Mouse (Mus musculus) G1E (cell line): ENCODE data around the gene Cmtm2a. TPM values are rescaled to one million over a fixed set of nuclear protein-coding genes. Genes with fewer than 3 reads are reported as not detected.

Experiments used
- ATAC-seq: 2 replicates; pipeline ENCODE4 v1.8.0; 2016; ENCODE audit warnings: mild to moderate bottlenecking; ENCODE audit not compliant: insufficient number of reproducible peaks, poor library complexity, low FRiP score, severe bottlenecking; ENCODE audit errors: extremely low read depth
- DNase-seq: peaks from one replicate; pipeline ENCODE4 v3.0.0; 2012; ENCODE audit warnings: low spot score
- H3K27me3 ChIP-seq: 2 replicates; pipeline ENCODE4 v1.6.1; 2012; ENCODE audit warnings: mild to moderate bottlenecking, low read length, inconsistent platforms; ENCODE audit not compliant: insufficient read depth
- H3K36me3 ChIP-seq: replicated peaks from 2 replicates; pipeline ENCODE3; 2012; ENCODE audit warnings: mild to moderate bottlenecking, inconsistent platforms
- H3K4me1 ChIP-seq: 2 replicates; pipeline ENCODE4 v1.6.1; 2012; ENCODE audit warnings: low read depth, low read length, inconsistent platforms, mixed read lengths; ENCODE audit not compliant: insufficient read depth
- H3K4me3 ChIP-seq: 2 replicates; pipeline ENCODE4 v1.5.1; 2012; ENCODE audit warnings: low read depth, mild to moderate bottlenecking, inconsistent platforms, low read length, moderate library complexity, mixed read lengths
- H3K9me3 ChIP-seq: replicated peaks from 2 replicates; pipeline ENCODE4 v1.6.1; 2012; ENCODE audit warnings: inconsistent platforms
- CTCF ChIP-seq: IDR thresholded peaks from 2 replicates; pipeline ENCODE4 v1.5.1; 2012; ENCODE audit warnings: low read depth, low read length, inconsistent platforms, mixed read lengths
- GATA1 ChIP-seq: IDR thresholded peaks from 2 replicates; pipeline ENCODE4 v1.6.1; 2012; ENCODE audit warnings: borderline replicate concordance, low read length, inconsistent platforms, mixed read lengths
- GATA2 ChIP-seq: IDR thresholded peaks from 2 replicates; pipeline ENCODE4 v1.6.1; 2012; ENCODE audit warnings: low read depth, low read length, inconsistent platforms, borderline replicate concordance
- POLR2AphosphoS5 ChIP-seq: IDR thresholded peaks from 2 replicates; pipeline ENCODE4 v1.6.1; 2012; ENCODE audit warnings: low read depth, low read length, inconsistent platforms; ENCODE audit not compliant: insufficient replicate concordance
- TAL1 ChIP-seq: conservative IDR thresholded peaks from 2 replicates; pipeline ENCODE4 v1.6.1; 2012; ENCODE audit warnings: low read depth, low read length, inconsistent platforms, mixed read lengths
- polyA plus RNA-seq: library from polyadenylated mRNA; stranded (reverse); fragments of >175 nt; gene quantifications from 2 replicates; pipeline ENCODE4 v1.2.3, GENCODE M21; 2012
- total RNA-seq, 2 experiments: library from RNA; stranded (forward) in 1 of 2; stranded (reverse) in 1 of 2; fragments of 200-1000 nt in 1 of 2; fragments of >200 nt in 1 of 2; fragmentation: Nextera tagmentation in 1 of 2; gene quantifications; 2 replicates each; pipeline ENCODE4 v1.2.3; 2014 to 2017

Cmtm2a gene
- total and polyA plus RNA-seq, 3 experiments: not detected

- Histone ChIP-seq H3K4me3 (peak within 1 kb of the TSS; percentile 82), H3K4me1 (peaks cover 72% of the 10 kb centered on the region), H3K27me3 (no peaks in the 10 kb centered on the region), H3K36me3 (peaks cover 40% of the 10 kb centered on the region), H3K9me3 (no peaks in the 10 kb centered on the region)
- TF ChIP-seq GATA2 (no peak), CTCF (no peak), GATA1 (no peak), TAL1 (no peak), POLR2AphosphoS5 (no peak)
- ATAC-seq (peak; percentile 51), DNase-seq (peak; percentile 79)
Measured at GRCm38 (mm10) chr8:104250439-104251367, 42.3 kb downstream of the Cmtm2a start, which contains the start of gene Cklf. Gene Cklf (plus strand): TSS chr8:104250861.

DNA sequence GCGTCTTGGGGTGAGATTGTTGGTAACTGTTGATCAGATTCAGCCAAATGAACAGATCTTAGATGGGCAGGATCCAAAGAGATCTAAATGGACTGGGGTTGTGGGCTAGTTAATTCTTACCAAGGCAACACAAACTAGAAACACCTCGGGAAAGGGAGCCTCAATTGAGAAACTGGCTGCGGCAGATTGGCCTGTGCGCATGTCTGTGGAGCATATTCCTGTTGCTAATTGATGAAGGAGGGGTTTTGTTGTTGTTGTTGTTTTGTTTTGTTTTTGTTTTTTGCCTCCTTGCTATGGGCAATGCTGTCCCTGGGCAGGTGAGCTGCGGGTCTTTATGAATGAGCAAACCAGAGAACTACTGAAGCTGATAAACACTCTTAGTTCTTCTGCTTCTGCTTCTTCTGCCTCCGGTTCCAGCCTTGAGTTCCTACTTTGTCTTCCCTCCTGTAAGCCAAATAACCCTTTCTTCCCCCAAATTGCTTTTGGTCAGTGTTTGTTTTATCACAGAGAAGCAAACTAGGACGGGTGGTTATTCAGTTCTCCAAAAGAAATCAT, 43.5 kb downstream of the Cmtm2a start:
- no peak for DNase-seq
- Histone ChIP-seq H3K36me3 (peaks cover 42% of the 10 kb centered on the region), H3K4me1 (peaks cover 69% of the 10 kb centered on the region), H3K27me3 (no peaks in the 10 kb centered on the region), H3K9me3 (no peaks in the 10 kb centered on the region), H3K4me3 (no peak overlapping the region)
- ATAC-seq: no peak
- TF ChIP-seq TAL1: no peak
- TF ChIP-seq GATA2: no peak
- no peak for TF ChIP-seq GATA1
- TF ChIP-seq POLR2AphosphoS5: no peak
- TF ChIP-seq CTCF: no peak

DNA sequence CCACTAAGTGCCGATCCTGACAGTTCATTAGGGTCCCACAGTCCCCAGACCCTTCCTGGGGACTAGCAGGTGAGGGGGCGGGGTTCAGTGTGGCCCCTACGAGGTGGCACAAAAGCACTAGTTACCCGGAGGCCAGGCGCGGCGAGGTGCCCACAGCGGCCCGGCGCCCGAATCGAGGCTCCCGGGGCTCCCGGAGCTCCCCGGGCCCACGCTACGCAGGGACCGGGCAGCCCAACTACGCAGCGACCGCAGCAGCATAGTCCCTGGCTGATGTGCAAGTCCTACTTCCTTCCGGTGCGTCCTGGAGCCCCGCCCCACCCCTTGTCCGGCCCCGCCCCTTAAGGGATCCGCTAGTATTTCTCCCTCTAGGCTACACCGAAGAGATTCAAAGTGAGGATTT, 44.7 kb downstream of the Cmtm2a start, which contains the start of gene Tk2:
Gene Tk2, minus strand, starts transcription at position 283 of the 400 bp plus-strand sequence.
- DNase-seq: peak; percentile 81
- ATAC-seq: peak; percentile 67
- Histone ChIP-seq H3K4me1 (peaks cover 78% of the 10 kb centered on the region), H3K9me3 (no peaks in the 10 kb centered on the region), H3K36me3 (peaks cover 46% of the 10 kb centered on the region), H3K4me3 (peak within 1 kb of the TSS; percentile 85), H3K27me3 (no peaks in the 10 kb centered on the region)
- no peak for TF ChIP-seq GATA1
- no peak for TF ChIP-seq GATA2
- TF ChIP-seq TAL1: no peak
- no peak for TF ChIP-seq CTCF
- TF ChIP-seq POLR2AphosphoS5: no peak

DNA sequence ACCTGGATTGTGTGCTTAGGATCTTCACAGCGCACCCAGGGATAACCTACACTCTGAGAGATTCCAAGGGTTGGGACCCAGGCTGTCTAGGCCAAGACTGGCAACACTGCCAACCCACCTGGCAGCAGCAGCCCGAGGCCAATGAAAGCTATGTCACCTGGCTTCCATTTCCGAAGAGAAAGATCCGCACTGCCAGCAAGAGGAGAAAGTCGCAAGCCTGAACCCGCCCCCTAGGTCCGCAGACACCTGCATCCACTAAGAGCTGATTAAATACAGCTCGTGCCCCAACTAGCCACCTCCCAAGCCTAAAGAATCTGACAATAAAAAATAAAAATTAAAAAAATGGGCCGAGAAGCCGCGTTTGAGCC, 45.1 kb downstream of the Cmtm2a start:
- ATAC-seq (no peak), DNase-seq (no peak)
- Histone ChIP-seq H3K4me1 (peaks cover 78% of the 10 kb centered on the region), H3K36me3 (peaks cover 46% of the 10 kb centered on the region), H3K9me3 (no peaks in the 10 kb centered on the region), H3K4me3 (peak overlapping the region; percentile 85), H3K27me3 (no peaks in the 10 kb centered on the region)
- no peak for TF ChIP-seq TAL1
- TF ChIP-seq CTCF: no peak
- no peak for TF ChIP-seq POLR2AphosphoS5
- no peak for TF ChIP-seq GATA2
- TF ChIP-seq GATA1: no peak

DNA sequence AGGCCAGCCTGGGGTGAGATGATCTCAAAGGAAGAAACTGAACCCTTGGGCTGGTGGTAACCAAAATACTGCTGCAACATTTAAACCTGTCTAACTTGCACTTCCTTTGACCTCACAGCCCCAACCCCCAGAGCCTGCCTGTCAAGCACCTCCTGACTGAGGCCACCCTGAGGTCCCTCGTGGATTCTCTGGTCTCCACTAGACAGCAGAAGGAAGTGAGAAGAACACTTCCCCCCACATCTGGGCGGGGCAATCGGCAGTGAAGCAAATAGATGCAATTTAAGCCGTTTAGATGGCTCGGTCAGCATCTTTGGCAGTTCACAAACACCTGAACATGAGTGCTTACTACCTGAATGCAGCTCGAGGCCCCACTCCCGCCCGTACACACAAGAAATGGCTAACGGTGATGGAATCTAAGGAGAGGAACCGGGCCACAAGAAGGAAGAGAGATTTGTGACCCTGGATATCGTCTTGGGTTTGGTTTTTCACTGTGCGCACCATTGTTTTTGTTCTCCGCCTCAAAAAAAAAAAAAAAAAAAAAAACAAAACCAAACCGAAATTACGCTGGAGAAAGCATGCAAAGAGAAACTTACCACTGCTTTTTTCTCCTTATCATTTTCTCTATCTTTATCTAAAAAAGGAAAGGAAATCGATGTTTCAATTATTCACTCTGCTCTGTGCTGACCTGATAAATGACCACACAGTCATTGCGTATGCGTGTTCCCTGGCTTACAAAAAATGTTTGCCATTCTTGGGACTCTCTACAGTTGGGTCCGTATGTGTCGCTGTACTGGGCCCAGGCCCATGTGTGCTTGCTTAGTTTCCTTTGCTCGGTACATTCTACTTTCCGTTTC, 45.7 kb downstream of the Cmtm2a start:
- Histone ChIP-seq H3K4me1 (peaks cover 80% of the 10 kb centered on the region), H3K27me3 (no peaks in the 10 kb centered on the region), H3K36me3 (peaks cover 50% of the 10 kb centered on the region), H3K9me3 (no peaks in the 10 kb centered on the region), H3K4me3 (peak overlapping the region; percentile 85)
- DNase-seq: peak; percentile 64
- ATAC-seq: peak; percentile 31
- TF ChIP-seq CTCF: no peak
- TF ChIP-seq GATA2: no peak
- no peak for TF ChIP-seq POLR2AphosphoS5
- TF ChIP-seq TAL1: no peak
- no peak for TF ChIP-seq GATA1

DNA sequence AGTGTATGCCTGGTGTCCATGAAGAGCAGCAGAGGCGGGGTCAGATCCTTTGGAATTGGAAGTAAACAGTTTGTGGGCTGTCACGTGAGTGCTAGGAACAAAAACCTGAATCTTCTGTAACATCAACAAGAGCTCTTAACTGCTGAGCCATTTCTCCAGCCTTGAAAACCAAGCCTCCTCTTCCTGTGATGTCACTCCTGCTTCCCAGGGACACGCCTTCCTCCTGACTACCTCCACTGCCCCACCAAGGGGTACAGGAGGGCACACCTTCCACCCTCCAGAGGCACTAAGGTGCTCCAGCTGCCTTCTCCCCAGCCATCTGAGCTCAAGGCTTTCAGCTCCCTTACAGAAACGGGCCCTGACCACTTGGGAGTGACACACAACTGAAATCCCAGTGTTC, 46.4 kb downstream of the Cmtm2a start:
- Histone ChIP-seq H3K27me3 (no peaks in the 10 kb centered on the region), H3K4me1 (peaks cover 80% of the 10 kb centered on the region), H3K4me3 (peak overlapping the region; percentile 85), H3K36me3 (peaks cover 53% of the 10 kb centered on the region), H3K9me3 (no peaks in the 10 kb centered on the region)
- DNase-seq: no peak
- TF ChIP-seq GATA2 (no peak), POLR2AphosphoS5 (no peak), GATA1 (no peak), TAL1 (no peak), CTCF (no peak)
- no peak for ATAC-seq
